Mouse (Mus musculus): ENCODE measurements around the gene Prps2.

- TF ChIP-seq CTCF (IDR thresholded peaks at IDR 0.05) (no peak), EP300 (IDR thresholded peaks at IDR 0.05; ENCODE audit: insufficient read depth, low read depth, low read length) (no peak)
Observed at GRCm38 (mm10) chrX:167346440-167346839, 36.1 kb downstream of the Prps2 start.
